Mouse (Mus musculus): ENCODE measurements around the gene Aes.

DNA sequence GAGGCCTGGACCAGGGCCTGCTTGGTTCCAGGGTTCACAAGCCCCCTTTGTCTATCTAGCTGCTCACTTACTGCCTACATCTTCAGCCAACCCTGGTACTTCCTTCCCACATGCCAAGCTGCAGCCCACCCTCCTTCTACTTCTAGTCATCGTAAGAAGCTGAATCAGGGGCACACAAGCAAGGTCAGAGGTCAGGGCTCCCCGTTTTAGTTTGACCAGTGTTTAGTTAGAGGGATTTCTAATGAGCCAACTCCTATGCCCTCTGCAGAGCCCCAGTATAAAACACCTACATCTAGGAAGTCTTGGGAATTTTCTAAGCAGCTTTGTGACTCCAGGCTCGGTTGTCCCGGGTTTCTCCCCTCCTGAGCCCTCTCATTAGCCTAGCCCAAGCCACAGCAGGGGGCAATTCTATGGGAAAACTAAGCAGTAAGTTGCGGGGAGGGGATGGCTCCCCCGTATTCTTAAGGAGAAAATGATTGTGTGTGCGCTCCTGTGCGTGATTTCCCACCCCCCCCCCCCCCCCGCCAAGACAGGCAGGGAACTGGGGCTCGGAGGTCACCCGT, 11.0 kb downstream of the Aes start:
- no peak for TF ChIP-seq CTCF (IDR thresholded peaks at IDR 0.05; ENCODE audit: low read depth)
- TF ChIP-seq EP300 (IDR thresholded peaks at IDR 0.05; ENCODE audit: low read depth), result no peak
